Mouse (Mus musculus): ENCODE data around the gene Paxx.

The Paxx gene

GRCm38 (mm10) chr2:25460551-25461309, at the start of gene Paxx:
Gene Paxx (minus strand): TSS chr2:25461094.
- ATAC-seq (ENCODE audit: insufficient number of reproducible peaks, low FRiP score, low TSS enrichment) = peak; percentile 56

GRCm38 (mm10) chr2:25509912-25510311, 49.0 kb upstream of the Paxx start:
- ATAC-seq (ENCODE audit: insufficient number of reproducible peaks, low FRiP score, low TSS enrichment) = no peak

DNA sequence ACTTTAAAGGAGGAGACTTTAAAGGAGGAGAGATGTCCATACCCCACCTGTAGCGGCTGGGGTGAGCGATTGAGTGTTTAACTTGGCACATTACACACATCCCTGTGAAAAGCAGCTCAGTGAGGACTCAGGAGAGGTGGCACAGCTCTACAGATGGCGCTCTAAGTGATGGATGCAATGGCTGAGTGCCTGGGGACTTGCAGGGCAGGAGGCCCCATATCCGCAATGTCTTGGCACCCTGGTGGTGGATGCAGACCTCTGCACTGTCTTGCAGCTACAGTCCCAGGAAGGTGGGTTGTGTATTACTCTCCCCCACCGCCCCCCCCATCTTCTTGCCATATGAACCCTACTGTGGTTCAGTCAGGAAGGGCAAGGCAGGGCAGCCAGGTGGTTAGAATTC, 46.1 kb upstream of the Paxx start:
- ATAC-seq (ENCODE audit: insufficient number of reproducible peaks, low FRiP score, low TSS enrichment) = no peak

- ATAC-seq (ENCODE audit: insufficient number of reproducible peaks, low FRiP score, low TSS enrichment) = no peak
These were observed 45.0 kb upstream of the Paxx start for GRCm38 (mm10) chr2:25505860-25506259.

DNA sequence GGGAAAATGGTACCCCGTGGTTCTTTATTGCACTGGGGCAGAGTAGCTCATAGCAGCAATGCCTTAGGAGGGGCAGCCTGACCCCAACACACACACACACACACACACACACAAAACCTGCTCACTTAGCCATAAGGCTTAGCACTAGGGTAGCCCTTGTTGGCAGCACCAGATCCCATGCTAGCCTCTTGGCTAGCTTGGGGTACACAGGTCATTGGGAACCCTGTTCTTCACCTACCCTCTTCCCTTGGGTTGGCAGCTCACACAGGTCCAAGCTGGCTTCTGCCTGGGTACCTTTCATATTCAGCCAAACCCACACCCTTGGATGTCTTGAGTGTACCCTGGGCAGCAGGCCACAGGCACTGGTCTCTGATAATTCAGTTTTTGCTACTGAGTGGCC, 44.1 kb upstream of the Paxx start:
- ATAC-seq (ENCODE audit: insufficient number of reproducible peaks, low FRiP score, low TSS enrichment) = no peak

DNA sequence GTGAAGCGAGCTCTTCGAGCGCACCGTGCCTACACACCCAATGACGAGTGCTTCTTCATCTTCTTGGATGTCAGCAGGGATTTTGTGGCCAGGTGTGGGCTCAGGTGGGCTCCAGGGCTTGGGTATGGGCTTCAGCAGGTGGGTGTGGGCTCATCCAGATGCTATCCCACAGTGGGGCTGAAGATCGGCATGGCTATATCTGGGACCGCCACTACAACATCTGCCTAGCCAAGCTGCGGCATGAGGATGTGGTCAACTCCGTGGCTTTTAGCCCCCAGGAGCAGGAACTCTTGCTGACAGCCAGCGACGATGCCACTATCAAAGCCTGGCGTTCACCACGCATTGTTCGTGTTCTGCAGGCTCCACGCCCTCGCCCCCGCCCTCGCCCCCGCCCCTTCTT, 43.6 kb upstream of the Paxx start:
- no peak for ATAC-seq (ENCODE audit: insufficient number of reproducible peaks, low FRiP score, low TSS enrichment)

- no peak for ATAC-seq (ENCODE audit: insufficient number of reproducible peaks, low FRiP score, low TSS enrichment)
These were observed 41.8 kb upstream of the Paxx start for GRCm38 (mm10) chr2:25502726-25503125.

DNA sequence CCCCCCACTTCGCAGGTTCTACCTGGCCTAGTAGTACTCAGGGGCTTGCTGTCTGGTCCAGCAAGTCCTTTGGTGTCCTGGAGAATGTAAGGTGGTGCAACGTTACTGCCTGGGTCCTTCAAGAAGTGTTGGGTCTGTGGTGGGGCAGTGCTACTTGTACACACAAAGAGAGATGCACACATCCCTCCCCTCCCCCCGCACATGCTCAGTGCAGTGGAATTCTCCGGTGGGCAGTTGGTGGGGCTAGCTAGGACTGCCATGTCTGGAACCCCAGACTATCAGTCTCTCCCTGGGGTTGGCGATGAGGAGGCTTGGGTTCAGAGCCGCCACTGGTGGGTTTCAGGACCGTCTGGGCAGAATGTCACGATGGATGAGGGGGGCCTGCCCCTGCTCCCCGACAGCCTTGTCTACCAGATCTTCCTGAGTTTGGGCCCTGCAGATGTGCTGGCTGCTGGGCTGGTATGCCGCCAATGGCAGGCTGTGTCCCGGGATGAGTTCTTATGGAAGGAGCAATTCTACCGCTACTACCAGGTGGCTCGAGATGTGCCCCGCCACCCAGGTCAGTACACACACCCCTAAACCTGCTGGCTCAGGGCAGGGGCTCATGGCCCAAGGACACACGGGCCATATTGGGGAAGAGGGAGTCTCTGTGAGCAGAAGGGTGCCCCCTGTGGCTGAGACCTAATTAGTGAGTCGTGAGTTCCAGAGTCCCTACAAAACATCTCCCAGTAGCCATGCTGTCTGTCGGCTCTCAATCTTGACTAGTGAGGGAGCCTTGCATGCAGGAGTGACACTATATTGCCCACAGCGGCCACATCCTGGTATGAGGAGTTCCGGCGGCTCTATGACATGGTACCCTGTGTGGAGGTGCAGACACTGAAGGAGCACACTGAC, 40.9 kb upstream of the Paxx start, which contains the start of gene C8g:
Gene C8g (minus strand): TSS at position 127 of the 894 bp plus-strand sequence.
- ATAC-seq (ENCODE audit: insufficient number of reproducible peaks, low FRiP score, low TSS enrichment) = no peak

GRCm38 (mm10) chr2:25500576-25501405, 39.9 kb upstream of the Paxx start, which contains the start of gene Fbxw5:
Gene Fbxw5 (plus strand): TSS chr2:25500750.
- ATAC-seq (ENCODE audit: insufficient number of reproducible peaks, low FRiP score, low TSS enrichment) = peak; percentile 69; the same call in 1 of the 2 replicates

- ATAC-seq (ENCODE audit: insufficient number of reproducible peaks, low FRiP score, low TSS enrichment) = no peak
These were observed 39.2 kb upstream of the Paxx start for GRCm38 (mm10) chr2:25500071-25500575.

GRCm38 (mm10) chr2:25498622-25499478, 38.0 kb upstream of the Paxx start:
- no peak for ATAC-seq (ENCODE audit: insufficient number of reproducible peaks, low FRiP score, low TSS enrichment)

GRCm38 (mm10) chr2:25497846-25498575, 37.1 kb upstream of the Paxx start:
- ATAC-seq (ENCODE audit: insufficient number of reproducible peaks, low FRiP score, low TSS enrichment) = no peak

DNA sequence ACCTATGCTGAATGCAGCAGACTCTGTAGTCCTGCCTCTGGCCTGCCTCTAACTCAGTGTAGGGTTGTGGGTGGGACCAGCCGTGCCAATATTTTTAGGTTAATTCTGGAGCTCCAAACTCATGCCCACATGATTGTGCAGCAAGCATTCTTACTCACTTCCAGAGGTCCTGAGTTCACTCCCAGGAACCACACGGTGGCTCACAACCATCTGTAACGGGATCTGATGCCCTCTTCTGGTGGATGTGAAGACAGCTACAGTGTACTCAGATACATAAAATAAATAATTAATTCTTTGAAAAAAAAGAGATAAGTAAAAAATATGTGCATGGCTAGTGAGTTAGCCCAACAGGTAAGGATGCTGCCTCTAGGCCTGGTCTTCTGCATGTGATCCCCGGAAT, 35.6 kb upstream of the Paxx start:
- ATAC-seq (ENCODE audit: insufficient number of reproducible peaks, low FRiP score, low TSS enrichment) = no peak

DNA sequence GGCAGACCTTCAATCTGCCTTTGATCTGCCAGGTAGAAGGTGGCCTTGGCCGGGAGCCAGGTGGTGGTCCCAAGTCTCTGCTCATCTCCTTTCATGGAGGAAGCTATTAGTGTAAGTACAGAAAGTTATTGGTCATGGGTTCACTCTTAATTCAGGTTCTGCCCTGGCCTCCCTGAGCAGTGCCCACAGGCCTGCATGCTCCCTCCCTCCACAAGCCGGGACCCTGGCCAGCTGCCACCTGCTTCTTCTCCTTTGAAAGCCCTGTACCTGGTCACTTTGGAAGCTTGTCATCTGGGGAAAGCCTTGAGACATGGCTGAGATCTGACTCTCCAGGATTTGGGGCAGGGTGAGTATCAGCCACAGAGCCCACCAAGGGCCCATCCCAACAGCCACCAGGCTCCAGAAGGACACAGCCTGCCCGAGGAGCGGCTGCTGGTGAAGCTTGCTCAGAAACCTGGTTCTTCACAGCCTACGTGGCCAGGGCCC, 32.6 kb upstream of the Paxx start, which contains the start of gene Lcn12:
Gene Lcn12 (minus strand): TSS at position 436 of the 486 bp plus-strand sequence.
- no peak for ATAC-seq (ENCODE audit: insufficient number of reproducible peaks, low FRiP score, low TSS enrichment)

DNA sequence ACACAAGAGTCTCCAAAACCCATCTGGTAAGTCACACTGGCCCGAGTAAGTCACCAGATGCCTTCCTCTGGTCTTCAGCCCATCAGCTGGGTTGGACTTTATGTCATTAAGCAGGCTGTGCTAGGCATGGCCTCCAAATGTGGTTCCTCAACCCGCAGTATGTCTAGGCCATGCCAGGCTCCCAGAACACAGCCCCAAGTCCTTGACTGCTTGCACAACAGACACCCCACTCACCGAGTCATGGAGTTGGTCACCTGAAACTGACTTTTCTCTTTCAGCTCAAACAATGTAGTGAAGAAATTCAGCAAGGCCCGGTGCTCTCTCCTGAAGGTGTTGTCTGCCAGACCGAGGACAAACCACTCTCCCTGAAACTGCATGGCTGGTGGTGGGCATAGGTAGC, 32.1 kb upstream of the Paxx start:
- no peak for ATAC-seq (ENCODE audit: insufficient number of reproducible peaks, low FRiP score, low TSS enrichment)

DNA sequence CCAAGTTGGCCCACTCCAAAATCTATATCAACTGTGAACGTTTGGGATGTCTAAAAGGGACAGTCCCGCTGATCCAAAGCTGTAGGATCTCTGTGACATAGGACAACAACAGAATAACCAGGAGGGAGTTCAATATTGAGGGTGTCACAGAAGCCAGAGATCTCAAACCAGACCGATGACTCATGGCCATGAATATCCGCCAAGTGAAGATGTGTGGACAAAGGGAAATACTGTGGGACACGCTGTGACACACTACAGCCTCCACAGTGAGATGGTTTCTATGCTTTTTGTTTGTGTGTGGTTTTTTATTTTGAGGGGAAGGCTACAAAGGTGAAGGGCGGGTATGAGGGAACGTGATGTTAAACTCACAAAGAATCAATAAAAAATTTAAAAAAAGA, 27.8 kb upstream of the Paxx start:
- ATAC-seq (ENCODE audit: insufficient number of reproducible peaks, low FRiP score, low TSS enrichment) = no peak

GRCm38 (mm10) chr2:25487965-25488670, 27.2 kb upstream of the Paxx start:
- no peak for ATAC-seq (ENCODE audit: insufficient number of reproducible peaks, low FRiP score, low TSS enrichment)
